Mouse (Mus musculus): ENCODE measurements around the gene Gcm2. TPM values are rescaled to one million over a fixed set of nuclear protein-coding genes. Genes with fewer than 3 reads are reported as not detected.

The Gcm2 gene
- polyA plus RNA-seq, 1 experiment = 0.08 TPM

DNA sequence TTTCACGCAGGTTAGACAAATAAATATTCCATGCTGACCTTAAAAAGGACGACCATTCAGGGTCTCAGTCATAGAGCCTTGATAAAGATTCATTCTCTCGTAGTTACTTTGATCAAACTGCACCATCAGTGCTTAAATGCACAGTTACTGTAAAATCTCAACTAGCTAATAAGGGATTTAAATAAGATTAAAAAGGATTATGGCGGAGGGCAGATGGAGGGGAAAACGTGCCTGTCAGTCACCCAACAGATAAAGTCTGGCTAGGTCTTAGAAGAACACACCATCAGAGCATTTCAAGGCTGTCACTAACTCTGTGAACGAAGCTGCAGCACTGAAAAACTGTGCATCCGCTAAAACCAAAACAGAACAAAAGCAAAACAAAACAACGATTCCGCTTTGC lies 32.9 kb downstream of the Gcm2 start:
- 78% methylated on average over 9 of the region's 9 CpGs for WGBS
- no peak overlapping the region for H3K27ac ChIP-seq (ENCODE audit: control insufficient read depth, insufficient read depth, low read length)
- H3K27me3 ChIP-seq (ENCODE audit: control insufficient read depth, insufficient read depth, low read length) = peaks cover 7% of the 10 kb centered on the region; the same call in 1 of the 2 replicates
- no peak for DNase-seq
- H3K4me3 ChIP-seq (ENCODE audit: control insufficient read depth, insufficient read depth, low read length) = no peak overlapping the region
- no peaks in the 10 kb centered on the region for H3K36me3 ChIP-seq (ENCODE audit: control insufficient read depth, insufficient read depth, low read length)
- peaks cover 3% of the 10 kb centered on the region for H3K4me1 ChIP-seq (replicated peaks; ENCODE audit: control insufficient read depth, insufficient read depth, low read length)
- TF ChIP-seq POLR2A (IDR thresholded peaks at IDR 0.05; ENCODE audit: control insufficient read depth, extremely low read depth, insufficient read depth, low read length, poor library complexity) = no peak
- TF ChIP-seq CTCF (IDR thresholded peaks at IDR 0.05; ENCODE audit: borderline replicate concordance, control insufficient read depth, extremely low read depth, insufficient read depth, low read length, poor library complexity) = no peak

DNA sequence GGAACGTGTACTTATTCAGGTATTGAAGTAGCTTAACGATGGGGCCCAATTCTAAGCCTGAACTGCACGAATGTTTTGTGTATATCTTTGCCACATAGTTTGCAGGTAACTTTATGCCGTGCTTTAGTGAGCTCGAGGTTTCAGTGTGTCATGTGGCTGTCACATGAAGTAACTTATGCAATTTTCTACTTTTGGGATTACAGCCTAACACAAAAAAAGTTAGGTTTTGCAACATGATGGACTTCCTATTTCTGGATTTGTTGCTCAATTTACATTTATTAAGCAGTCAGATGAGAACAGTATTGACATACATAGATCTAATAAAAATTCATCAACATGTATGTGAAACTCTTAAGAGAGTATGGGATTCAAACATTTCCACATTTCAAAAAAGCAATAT lies 37.0 kb downstream of the Gcm2 start:
- Histone ChIP-seq H3K27ac (ENCODE audit: control insufficient read depth, insufficient read depth, low read length) (no peak overlapping the region), H3K4me3 (ENCODE audit: control insufficient read depth, insufficient read depth, low read length) (no peak overlapping the region), H3K36me3 (ENCODE audit: control insufficient read depth, insufficient read depth, low read length) (no peaks in the 10 kb centered on the region), H3K27me3 (ENCODE audit: control insufficient read depth, insufficient read depth, low read length) (peaks cover 2% of the 10 kb centered on the region; the same call in 1 of the 2 replicates), H3K4me1 (replicated peaks; ENCODE audit: control insufficient read depth, insufficient read depth, low read length) (no peaks in the 10 kb centered on the region)
- DNase-seq = no peak
- TF ChIP-seq CTCF (IDR thresholded peaks at IDR 0.05; ENCODE audit: borderline replicate concordance, control insufficient read depth, extremely low read depth, insufficient read depth, low read length, poor library complexity) (no peak), POLR2A (IDR thresholded peaks at IDR 0.05; ENCODE audit: control insufficient read depth, extremely low read depth, insufficient read depth, low read length, poor library complexity) (no peak)
- 91% methylated on average over 5 of the region's 5 CpGs for WGBS

GRCm38 (mm10) chr13:41071617-41072016 lies 39.2 kb downstream of the Gcm2 start:
- no peak for TF ChIP-seq POLR2A (IDR thresholded peaks at IDR 0.05; ENCODE audit: control insufficient read depth, extremely low read depth, insufficient read depth, low read length, poor library complexity)
- no peak for TF ChIP-seq CTCF (IDR thresholded peaks at IDR 0.05; ENCODE audit: borderline replicate concordance, control insufficient read depth, extremely low read depth, insufficient read depth, low read length, poor library complexity)
- Histone ChIP-seq H3K36me3 (ENCODE audit: control insufficient read depth, insufficient read depth, low read length) (no peaks in the 10 kb centered on the region), H3K4me1 (replicated peaks; ENCODE audit: control insufficient read depth, insufficient read depth, low read length) (no peaks in the 10 kb centered on the region), H3K27me3 (ENCODE audit: control insufficient read depth, insufficient read depth, low read length) (no peaks in the 10 kb centered on the region), H3K27ac (ENCODE audit: control insufficient read depth, insufficient read depth, low read length) (no peak overlapping the region), H3K4me3 (ENCODE audit: control insufficient read depth, insufficient read depth, low read length) (no peak overlapping the region)
- no peak for DNase-seq
- WGBS = 94% methylated on average over 11 of the region's 11 CpGs

DNA sequence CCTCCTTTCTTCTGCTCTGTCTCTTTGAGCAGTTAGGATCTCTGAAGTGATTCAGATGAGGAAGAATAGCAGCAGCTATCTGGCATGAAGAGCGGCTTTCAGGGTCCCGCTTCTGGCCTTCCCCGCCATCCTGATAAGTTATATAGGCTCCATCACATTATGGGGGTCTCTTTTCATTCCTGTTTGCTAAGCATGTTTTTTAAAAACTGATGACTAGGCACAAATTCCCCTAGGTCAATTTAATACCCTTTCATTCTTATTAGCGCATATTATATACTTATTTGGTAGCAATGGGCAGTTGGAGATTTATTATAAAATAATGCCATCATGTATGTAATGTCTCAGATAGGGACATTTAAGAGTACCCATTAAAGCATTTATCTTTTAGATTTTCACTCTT lies 43.2 kb downstream of the Gcm2 start:
- WGBS = 97% methylated on average over 4 of the region's 4 CpGs
- no peak for DNase-seq

DNA sequence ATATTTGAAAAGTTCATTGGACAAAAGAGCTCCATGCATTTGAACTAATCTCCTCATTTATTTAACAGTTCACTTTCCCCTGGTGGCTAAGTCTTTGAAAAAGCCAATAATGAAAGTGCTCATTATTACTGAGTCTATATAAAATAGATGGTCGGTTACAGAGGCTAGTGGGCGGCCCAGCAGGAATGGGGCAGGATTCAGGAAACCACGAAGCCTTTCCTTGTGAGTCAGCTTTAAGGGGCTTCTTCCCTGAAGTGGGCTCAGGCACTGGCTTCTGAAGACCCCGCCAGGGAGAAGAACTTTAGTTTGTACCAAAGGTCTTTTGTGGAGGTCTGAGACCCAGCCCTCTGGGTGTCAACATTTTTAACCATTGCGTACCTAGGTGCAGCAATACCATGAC lies 58.9 kb downstream of the Gcm2 start:
- H3K4me3 ChIP-seq (ENCODE audit: control insufficient read depth, insufficient read depth, low read length) = no peak overlapping the region
- TF ChIP-seq CTCF (IDR thresholded peaks at IDR 0.05; ENCODE audit: borderline replicate concordance, control insufficient read depth, extremely low read depth, insufficient read depth, low read length, poor library complexity) = no peak
- TF ChIP-seq POLR2A (IDR thresholded peaks at IDR 0.05; ENCODE audit: control insufficient read depth, extremely low read depth, insufficient read depth, low read length, poor library complexity) = no peak
- WGBS = 79% methylated on average over 5 of the region's 5 CpGs
- H3K36me3 ChIP-seq (ENCODE audit: control insufficient read depth, insufficient read depth, low read length) = no peaks in the 10 kb centered on the region
- H3K4me1 ChIP-seq (replicated peaks; ENCODE audit: control insufficient read depth, insufficient read depth, low read length) = no peaks in the 10 kb centered on the region
- no peak overlapping the region for H3K27ac ChIP-seq (ENCODE audit: control insufficient read depth, insufficient read depth, low read length)
- H3K27me3 ChIP-seq (ENCODE audit: control insufficient read depth, insufficient read depth, low read length) = no peaks in the 10 kb centered on the region
- no peak for DNase-seq

More for the DNA sequence above, 43.2 kb downstream of the Gcm2 start:
- TF ChIP-seq POLR2A (IDR thresholded peaks at IDR 0.05; ENCODE audit: control insufficient read depth, extremely low read depth, insufficient read depth, low read length, poor library complexity) = no peak
- no peak for TF ChIP-seq CTCF (IDR thresholded peaks at IDR 0.05; ENCODE audit: borderline replicate concordance, control insufficient read depth, extremely low read depth, insufficient read depth, low read length, poor library complexity)
- no peaks in the 10 kb centered on the region for H3K36me3 ChIP-seq (ENCODE audit: control insufficient read depth, insufficient read depth, low read length)
- no peak overlapping the region for H3K4me3 ChIP-seq (ENCODE audit: control insufficient read depth, insufficient read depth, low read length)
- no peaks in the 10 kb centered on the region for H3K27me3 ChIP-seq (ENCODE audit: control insufficient read depth, insufficient read depth, low read length)
- H3K4me1 ChIP-seq (replicated peaks; ENCODE audit: control insufficient read depth, insufficient read depth, low read length) = no peaks in the 10 kb centered on the region
- no peak overlapping the region for H3K27ac ChIP-seq (ENCODE audit: control insufficient read depth, insufficient read depth, low read length)

Other genes with a start within 250 kb of the Gcm2 start
- 56.6 and 60.2 TPM in 2 replicates for gene Pak1ip1, start 110.0 kb downstream of the Gcm2 start, polyA plus RNA-seq (2012; rRNA removed)
- gene Tmem14c, start 94.7 kb downstream of the Gcm2 start, polyA plus RNA-seq (2012; rRNA removed) = 126 and 138 TPM in 2 replicates
- gene Mak, start 31.3 kb downstream of the Gcm2 start, polyA plus RNA-seq (2012; rRNA removed) = 0.10 and 0.13 TPM in 2 replicates
- 0.03 and 0.05 TPM in 2 replicates for gene Sycp2l, start 3.3 kb upstream of the Gcm2 start, polyA plus RNA-seq (2012; rRNA removed)
- gene Elovl2, start 109.4 kb upstream of the Gcm2 start, polyA plus RNA-seq (2012; rRNA removed) = 0.16 and 0.31 TPM in 2 replicates
- gene Smim13, start 138.8 kb upstream of the Gcm2 start, polyA plus RNA-seq (2012; rRNA removed) = 9.9 and 13.4 TPM in 2 replicates
- gene Gm17364, start 162.9 kb upstream of the Gcm2 start, polyA plus RNA-seq (2012; rRNA removed) = not detected in 2 replicates